Mouse (Mus musculus) kidney, adult 11 months (tissue): ENCODE data around the gene Nfasc.
A peak's percentile ranks its signal among the peaks of the same experiment; 100 is the strongest.

ENCODE experiments used
- DNase-seq: peaks from one replicate; pipeline ENCODE4 v3.0.0; 2022

The Nfasc gene

GRCm38 (mm10) chr1:132580063-132580462 lies 161.5 kb downstream of the Nfasc start:
- DNase-seq = no peak

DNA sequence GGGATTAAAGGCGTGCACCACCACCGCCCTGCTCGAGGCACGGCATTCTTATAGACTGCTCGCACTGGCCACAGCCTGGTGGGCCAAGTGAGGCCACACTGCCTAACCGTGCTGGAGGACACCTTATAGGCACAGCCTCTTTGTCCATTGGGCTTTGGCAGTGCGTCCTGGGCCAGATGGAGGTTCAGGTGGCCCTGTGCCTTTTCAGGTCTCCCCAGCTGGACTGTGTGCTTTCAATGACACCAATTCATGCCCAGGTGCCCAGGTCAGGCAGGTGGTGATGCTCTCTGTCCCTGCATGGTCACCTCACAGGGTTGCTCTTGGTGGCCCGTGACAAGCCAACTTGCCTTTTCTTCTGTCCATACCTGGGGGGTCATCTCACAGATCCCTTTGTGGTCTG lies 164.8 kb downstream of the Nfasc start:
- no peak for DNase-seq

GRCm38 (mm10) chr1:132572851-132573250 lies 168.7 kb downstream of the Nfasc start:
- DNase-seq = no peak

GRCm38 (mm10) chr1:132571613-132572012 lies 170.0 kb downstream of the Nfasc start:
- DNase-seq = no peak

- DNase-seq = no peak
Measured at GRCm38 (mm10) chr1:132570906-132571305, 170.7 kb downstream of the Nfasc start.

DNA sequence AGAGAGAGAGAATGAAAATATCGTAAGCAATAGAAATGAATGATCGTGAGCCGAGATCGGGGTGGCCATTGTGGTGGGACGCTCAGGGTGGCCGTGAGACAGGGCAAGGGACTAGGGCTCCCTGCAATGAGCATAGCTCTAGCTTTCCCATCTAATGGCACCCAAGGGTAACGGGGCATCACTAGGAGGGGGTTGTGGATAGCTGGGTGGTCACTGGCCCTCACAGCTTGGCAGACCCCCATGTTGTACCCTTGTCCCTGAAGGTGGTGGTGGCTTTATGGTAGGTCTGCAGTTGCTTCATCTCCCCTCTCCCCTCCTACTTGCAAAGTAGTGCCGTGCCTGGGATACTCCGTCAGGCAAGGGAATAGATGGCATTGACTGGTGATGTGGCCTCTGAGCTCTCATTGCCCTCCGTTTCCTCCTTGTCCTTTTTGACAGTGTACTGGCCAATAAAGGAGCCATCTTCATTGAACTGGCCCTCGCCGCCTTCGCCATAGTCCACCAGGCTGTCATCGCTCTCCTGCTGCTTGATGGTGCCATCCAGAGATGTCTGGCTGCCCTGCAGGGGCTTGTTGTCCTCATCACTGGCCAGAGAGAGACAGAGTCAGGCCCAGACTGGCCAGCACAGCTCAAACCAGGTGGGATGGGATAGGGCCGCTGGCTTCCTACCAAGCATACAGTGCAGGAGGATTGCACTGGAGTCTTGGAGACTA lies 171.4 kb downstream of the Nfasc start:
- no peak for DNase-seq

- no peak for DNase-seq
Measured at GRCm38 (mm10) chr1:132569516-132569915, 172.1 kb downstream of the Nfasc start.

GRCm38 (mm10) chr1:132567336-132568125 lies 174.1 kb downstream of the Nfasc start:
- no peak for DNase-seq

DNA sequence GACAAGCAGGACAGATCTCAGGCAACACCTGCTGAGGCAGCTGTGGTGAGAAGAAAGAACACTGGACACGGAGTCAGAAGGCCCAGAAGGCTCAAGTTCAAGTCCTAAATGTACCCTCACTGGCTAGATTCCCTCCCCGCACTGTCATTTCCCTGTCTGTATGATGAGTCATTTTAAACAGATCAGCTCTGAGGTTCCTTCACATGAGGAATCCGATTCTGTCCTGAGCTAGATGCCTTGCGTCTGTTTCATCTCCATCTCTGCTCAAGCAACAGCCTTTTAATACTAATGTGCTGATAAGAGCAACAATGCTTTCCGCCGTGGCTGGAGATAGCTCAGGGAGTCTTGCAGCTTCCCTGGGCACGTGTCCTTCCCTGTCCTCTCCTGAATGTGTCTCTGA lies 175.8 kb downstream of the Nfasc start:
- no peak for DNase-seq

DNA sequence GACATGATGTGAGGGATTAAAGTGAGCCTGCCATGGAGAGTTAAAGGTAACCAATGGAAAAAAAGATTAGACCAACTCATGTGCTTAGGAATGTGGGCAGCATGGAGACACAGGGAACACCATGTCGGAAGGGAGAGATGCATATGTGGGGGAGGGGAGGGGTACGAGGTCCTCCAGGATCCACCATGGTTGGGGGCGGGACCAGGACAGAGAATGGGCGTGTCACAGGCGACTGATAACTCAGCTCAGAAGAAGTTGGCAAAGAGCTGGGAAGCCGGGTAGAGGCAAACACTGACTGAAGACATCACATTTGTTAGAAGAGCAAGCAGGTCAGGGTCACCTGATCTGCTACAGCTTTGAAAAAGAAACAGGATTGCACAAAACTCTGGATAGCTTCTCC lies 176.7 kb downstream of the Nfasc start:
- no peak for DNase-seq

DNA sequence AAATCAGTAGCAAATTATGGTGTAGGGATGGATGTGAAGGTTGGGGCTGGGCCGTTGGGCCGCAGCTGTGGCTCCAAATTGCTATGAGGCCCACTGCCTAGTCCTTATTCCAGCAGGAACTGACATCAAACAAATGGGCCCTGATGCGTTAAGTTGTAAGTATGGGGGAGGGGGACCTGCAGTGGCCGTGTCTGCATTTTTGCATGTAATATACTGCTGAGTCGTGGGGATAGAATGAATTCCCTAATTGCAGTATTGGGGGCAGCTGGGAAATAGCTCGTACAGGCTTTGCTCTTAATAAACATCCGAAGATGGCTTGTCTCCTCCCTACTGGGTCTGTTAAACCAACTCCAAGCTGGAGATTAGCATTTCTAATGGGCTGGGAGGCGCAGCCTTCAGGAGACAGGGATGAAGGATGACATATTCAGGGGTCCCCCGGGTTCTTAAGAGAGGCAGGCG lies 179.2 kb downstream of the Nfasc start:
- no peak for DNase-seq

DNA sequence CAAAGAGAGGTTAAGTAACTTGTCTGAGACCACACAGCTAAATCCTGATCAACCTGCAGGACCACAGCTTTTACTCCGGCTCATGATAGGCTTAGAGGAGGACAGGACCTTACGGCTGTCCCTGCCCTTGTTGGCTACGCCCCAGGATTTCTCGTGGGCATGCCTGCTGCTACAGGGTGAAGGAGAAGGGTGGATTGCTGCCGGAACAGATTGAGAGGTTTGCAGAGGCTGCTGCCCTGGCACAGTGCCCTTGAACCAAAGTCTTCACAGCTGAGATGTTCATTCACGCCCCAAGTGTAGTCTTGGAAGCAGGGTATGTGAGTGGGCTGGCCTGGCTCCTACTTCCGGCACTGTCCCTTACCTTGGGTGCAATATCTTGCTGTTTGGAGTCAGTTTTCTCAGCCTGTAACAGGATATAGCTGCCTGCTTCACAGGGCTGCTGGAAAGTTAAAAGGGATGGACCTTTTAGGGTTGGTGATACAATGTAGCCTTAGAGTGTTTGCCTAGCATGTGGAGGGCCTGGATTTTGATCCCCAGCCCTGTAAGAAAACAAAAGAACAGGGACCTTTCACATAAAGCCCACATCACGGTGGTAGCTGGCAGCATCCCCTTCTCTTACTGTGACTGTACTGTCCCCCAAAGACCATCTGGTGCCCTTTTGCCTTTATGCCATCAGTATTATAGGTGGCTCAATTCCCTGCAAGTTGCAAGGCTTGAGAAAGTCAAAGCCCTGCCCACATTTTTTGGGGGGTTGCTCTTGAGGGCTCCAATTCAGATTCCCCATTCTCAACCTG lies 180.5 kb downstream of the Nfasc start:
- DNase-seq = peak; percentile 6

DNA sequence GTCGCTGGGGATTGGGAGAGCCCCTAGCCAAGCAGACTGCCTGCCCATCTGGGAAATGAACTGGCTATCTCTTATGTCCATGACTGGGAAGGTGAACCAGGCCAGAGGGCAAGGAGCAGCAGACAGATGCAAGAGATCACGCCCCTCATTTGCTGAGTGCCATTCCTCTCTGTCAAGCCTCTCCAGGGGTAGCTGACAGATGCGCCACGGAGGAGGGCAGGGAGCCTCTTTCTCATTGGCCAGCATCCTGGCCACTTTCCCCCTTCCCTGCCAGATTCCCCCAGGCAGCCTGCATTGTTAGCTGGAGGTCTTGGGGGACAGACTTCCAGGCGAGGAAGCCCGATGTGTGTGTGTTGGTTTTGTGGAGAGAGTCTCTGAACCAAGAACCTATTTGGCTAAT lies 182.6 kb downstream of the Nfasc start:
- no peak for DNase-seq

DNA sequence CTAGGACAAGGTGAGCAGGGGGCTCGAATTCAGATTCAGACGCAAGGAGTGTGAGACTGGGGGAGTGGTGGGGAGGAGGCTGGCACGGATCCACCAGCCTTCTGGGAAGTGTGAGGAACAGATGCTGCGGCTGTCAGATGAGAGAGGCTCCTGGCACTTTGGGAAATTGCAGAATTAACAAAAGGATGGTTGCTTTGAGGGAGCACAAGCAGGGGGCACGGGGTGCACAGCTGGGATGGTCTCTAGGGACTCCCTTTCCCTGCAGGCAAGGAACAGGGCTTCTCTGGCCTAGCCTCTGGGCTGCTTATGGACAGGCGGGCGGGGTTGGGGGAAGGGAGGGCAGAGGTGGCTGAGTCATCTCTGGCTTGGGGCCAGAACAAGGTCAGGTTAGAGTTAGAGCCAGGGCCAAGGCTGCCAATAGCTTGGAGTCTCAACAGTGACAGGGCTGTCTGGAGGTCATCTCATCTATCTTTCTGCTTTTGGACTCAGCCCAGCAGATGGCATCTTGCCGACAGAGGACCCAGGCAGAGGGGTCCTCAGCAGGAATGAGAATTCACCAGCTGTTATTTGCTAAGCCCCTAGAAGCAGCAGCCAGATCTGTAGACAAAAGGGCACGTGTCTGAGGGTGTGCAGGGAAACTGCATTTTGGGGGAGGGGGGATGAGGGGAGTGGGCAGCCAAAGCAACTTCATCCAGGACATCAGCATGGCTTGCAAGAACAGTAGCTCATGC lies 183.5 kb downstream of the Nfasc start:
- DNase-seq = peak; percentile 21

GRCm38 (mm10) chr1:132543789-132544188 lies 197.8 kb downstream of the Nfasc start:
- DNase-seq = no peak

- no peak for DNase-seq
Measured at GRCm38 (mm10) chr1:132542762-132543306, 198.8 kb downstream of the Nfasc start, which contains the start of gene Cntn2. TSS of gene Cntn2 (minus strand) at chr1:132543256.

GRCm38 (mm10) chr1:132541824-132542599 lies 199.6 kb downstream of the Nfasc start:
- no peak for DNase-seq

- peak; percentile 23 for DNase-seq
Measured at GRCm38 (mm10) chr1:132541171-132541823, 200.3 kb downstream of the Nfasc start.

DNA sequence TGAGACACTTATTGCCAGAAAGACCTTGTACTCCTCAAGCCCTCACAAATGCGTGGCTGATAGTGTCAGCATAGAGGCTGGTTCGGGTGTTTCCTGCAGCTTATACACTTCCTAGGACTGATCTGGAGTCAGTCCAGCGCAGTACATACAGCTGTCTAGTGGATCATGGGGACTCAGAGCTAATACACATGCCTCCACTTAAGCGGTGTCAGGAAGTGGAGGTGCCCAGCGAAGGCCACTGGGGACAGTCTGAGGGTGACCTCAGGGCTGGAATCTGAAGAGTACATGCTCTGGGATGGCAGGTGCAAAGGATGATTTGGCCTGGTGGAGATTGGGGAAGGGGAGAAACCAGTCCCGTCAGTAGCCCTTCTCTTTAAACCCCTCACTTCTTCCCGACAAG lies 200.9 kb downstream of the Nfasc start:
- no peak for DNase-seq

- DNase-seq = no peak
Measured at GRCm38 (mm10) chr1:132537736-132538135, 203.9 kb downstream of the Nfasc start.

- DNase-seq = no peak
Measured at GRCm38 (mm10) chr1:132536416-132536815, 205.2 kb downstream of the Nfasc start.
